Mouse (Mus musculus): ENCODE data around the gene Bbc3. TPM values are rescaled to one million over a fixed set of nuclear protein-coding genes. Genes with fewer than 3 reads are reported as not detected.
A peak's percentile ranks its signal among the peaks of the same experiment; 100 is the strongest.

Gene Bbc3
- total and polyA plus RNA-seq, 2 experiments from 2014 or later: 5.6 to 7.3 TPM

- Histone ChIP-seq H3K36me3 (replicated peaks; ENCODE audit: control insufficient read depth, insufficient read depth, low read length) (peaks cover 45% of the 10 kb centered on the region), H3K27me3 (ENCODE audit: control insufficient read depth, insufficient read depth, low read length) (no peaks in the 10 kb centered on the region)
- TF ChIP-seq EP300 (IDR thresholded peaks at IDR 0.05; ENCODE audit: low read depth) (no peak), CTCF (IDR thresholded peaks at IDR 0.05; ENCODE audit: low read depth) (no peak)
Measured at GRCm38 (mm10) chr7:16274922-16275890, 33.0 kb upstream of the Bbc3 start.

DNA sequence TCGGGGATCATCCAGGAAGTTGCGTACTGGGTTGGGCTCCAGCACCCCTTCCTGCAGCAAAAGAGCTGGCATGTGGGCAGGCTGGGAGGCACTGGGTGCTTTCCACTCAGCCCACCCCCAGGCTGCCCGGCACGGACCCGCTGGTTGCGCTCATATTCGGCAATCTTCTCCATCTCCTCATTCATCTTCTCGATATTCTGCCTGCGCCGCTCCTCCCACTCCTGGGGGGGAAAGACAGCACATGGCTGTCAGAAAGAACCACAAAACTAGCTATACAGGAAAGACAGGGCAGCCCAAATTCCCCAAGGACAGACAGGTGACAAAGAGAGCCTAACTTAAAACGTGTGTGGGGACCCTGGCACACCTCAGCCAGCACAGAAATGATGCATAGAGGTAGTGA is 27.5 kb upstream of the Bbc3 start:
- WGBS: 90% methylated on average over 11 of the region's 11 CpGs
- peaks cover 83% of the 10 kb centered on the region for H3K36me3 ChIP-seq (replicated peaks; ENCODE audit: control insufficient read depth, insufficient read depth, low read length)

More at GRCm38 (mm10) chr7:16274922-16275890, 33.0 kb upstream of the Bbc3 start:
- Histone ChIP-seq H3K4me3 (ENCODE audit: low read depth, low read length) (no peak overlapping the region), H3K9me3 (replicated peaks; ENCODE audit: control insufficient read depth, low read length) (no peaks in the 10 kb centered on the region), H3K27ac (ENCODE audit: low read depth) (no peak overlapping the region), H3K4me1 (ENCODE audit: control insufficient read depth, insufficient read depth) (0 out of 2 replicates have a peak, but pooled peaks cover 4% of the 10 kb centered on the region), H3K4me2 (ENCODE audit: low read depth, low read length) (no peak overlapping the region), H3K9ac (replicated peaks; ENCODE audit: low read depth, low read length) (no peak overlapping the region)
- WGBS: 86% methylated on average over 10 of the region's 10 CpGs
- no peak for ATAC-seq (ENCODE audit: insufficient read depth, low read depth)
- no peak for DNase-seq (ENCODE audit: low spot score)

GRCm38 (mm10) chr7:16282334-16282733 is 25.9 kb upstream of the Bbc3 start:
- H3K36me3 ChIP-seq (replicated peaks; ENCODE audit: control insufficient read depth, insufficient read depth, low read length): peaks cover 67% of the 10 kb centered on the region
- WGBS: 89% methylated on average over 11 of the region's 13 CpGs
- H3K9ac ChIP-seq (replicated peaks; ENCODE audit: low read depth, low read length): no peak overlapping the region
- H3K9me3 ChIP-seq (replicated peaks; ENCODE audit: control insufficient read depth, low read length): no peaks in the 10 kb centered on the region
- no peaks in the 10 kb centered on the region for H3K27me3 ChIP-seq (ENCODE audit: control insufficient read depth, insufficient read depth, low read length)
- no peak for TF ChIP-seq CTCF (IDR thresholded peaks at IDR 0.05; ENCODE audit: low read depth)
- no peaks in the 10 kb centered on the region; the same call in 1 of the 2 replicates for H3K4me1 ChIP-seq (ENCODE audit: control insufficient read depth, insufficient read depth)
- no peak overlapping the region for H3K4me2 ChIP-seq (ENCODE audit: low read depth, low read length)
- no peak overlapping the region for H3K4me3 ChIP-seq (ENCODE audit: low read depth, low read length)
- DNase-seq (ENCODE audit: low spot score) (no peak), ATAC-seq (ENCODE audit: insufficient read depth, low read depth) (no peak)
- no peak overlapping the region for H3K27ac ChIP-seq (ENCODE audit: low read depth)

More for the DNA sequence above, 27.5 kb upstream of the Bbc3 start:
- no peaks in the 10 kb centered on the region for H3K27me3 ChIP-seq (ENCODE audit: control insufficient read depth, insufficient read depth, low read length)
- no peak overlapping the region for H3K9ac ChIP-seq (replicated peaks; ENCODE audit: low read depth, low read length)
- no peaks in the 10 kb centered on the region; the same call in 1 of the 2 replicates for H3K4me1 ChIP-seq (ENCODE audit: control insufficient read depth, insufficient read depth)
- TF ChIP-seq CTCF (IDR thresholded peaks at IDR 0.05; ENCODE audit: low read depth) (no peak), EP300 (IDR thresholded peaks at IDR 0.05; ENCODE audit: low read depth) (no peak)
- DNase-seq (ENCODE audit: low spot score) (no peak), ATAC-seq (ENCODE audit: insufficient read depth, low read depth) (no peak)
- H3K4me2 ChIP-seq (ENCODE audit: low read depth, low read length): no peak overlapping the region
- no peak overlapping the region for H3K27ac ChIP-seq (ENCODE audit: low read depth)
- no peaks in the 10 kb centered on the region for H3K9me3 ChIP-seq (replicated peaks; ENCODE audit: control insufficient read depth, low read length)
- H3K4me3 ChIP-seq (ENCODE audit: low read depth, low read length): no peak overlapping the region

GRCm38 (mm10) chr7:16284001-16284400 is 24.2 kb upstream of the Bbc3 start:
- 91% methylated on average over 8 of the region's 8 CpGs for WGBS
- H3K4me1 ChIP-seq (ENCODE audit: control insufficient read depth, insufficient read depth): no peaks in the 10 kb centered on the region; the same call in 1 of the 2 replicates
- H3K4me2 ChIP-seq (ENCODE audit: low read depth, low read length): no peak overlapping the region
- no peak for ATAC-seq (ENCODE audit: insufficient read depth, low read depth)
- H3K9me3 ChIP-seq (replicated peaks; ENCODE audit: control insufficient read depth, low read length): no peaks in the 10 kb centered on the region
- H3K27me3 ChIP-seq (ENCODE audit: control insufficient read depth, insufficient read depth, low read length): no peaks in the 10 kb centered on the region
- no peak overlapping the region for H3K4me3 ChIP-seq (ENCODE audit: low read depth, low read length)
- H3K36me3 ChIP-seq (replicated peaks; ENCODE audit: control insufficient read depth, insufficient read depth, low read length): peaks cover 51% of the 10 kb centered on the region
- TF ChIP-seq EP300 (IDR thresholded peaks at IDR 0.05; ENCODE audit: low read depth): no peak
- TF ChIP-seq CTCF (IDR thresholded peaks at IDR 0.05; ENCODE audit: low read depth): no peak
- no peak overlapping the region for H3K9ac ChIP-seq (replicated peaks; ENCODE audit: low read depth, low read length)
- no peak overlapping the region for H3K27ac ChIP-seq (ENCODE audit: low read depth)
- DNase-seq (ENCODE audit: low spot score): no peak

- DNase-seq (ENCODE audit: low spot score) (no peak), ATAC-seq (ENCODE audit: insufficient read depth, low read depth) (no peak)
- H3K9ac ChIP-seq (replicated peaks; ENCODE audit: low read depth, low read length): 0 out of 2 replicates have a peak overlapping the region, but pooled peaks have one; percentile 21
- H3K27me3 ChIP-seq (ENCODE audit: control insufficient read depth, insufficient read depth, low read length): no peaks in the 10 kb centered on the region
- no peak for TF ChIP-seq EP300 (IDR thresholded peaks at IDR 0.05; ENCODE audit: low read depth)
- no peak for TF ChIP-seq CTCF (IDR thresholded peaks at IDR 0.05; ENCODE audit: low read depth)
- peaks cover 44% of the 10 kb centered on the region for H3K36me3 ChIP-seq (replicated peaks; ENCODE audit: control insufficient read depth, insufficient read depth, low read length)
- H3K27ac ChIP-seq (ENCODE audit: low read depth): peak overlapping the region; percentile 98
- H3K4me1 ChIP-seq (ENCODE audit: control insufficient read depth, insufficient read depth): no peaks in the 10 kb centered on the region; the same call in 1 of the 2 replicates
- H3K4me2 ChIP-seq (ENCODE audit: low read depth, low read length): peak overlapping the region; percentile 71
- no peaks in the 10 kb centered on the region for H3K9me3 ChIP-seq (replicated peaks; ENCODE audit: control insufficient read depth, low read length)
- peak overlapping the region; percentile 81 for H3K4me3 ChIP-seq (ENCODE audit: low read depth, low read length)
- WGBS: 72% methylated on average over 9 of the region's 9 CpGs
Measured at GRCm38 (mm10) chr7:16284904-16285303, 23.3 kb upstream of the Bbc3 start.

All from heart, postnatal 0 days (tissue).